Mouse (Mus musculus) cortical plate, adult 2 months (tissue): ENCODE data around the gene Ska3.

Source experiments
- CTCF ChIP-seq: fragments of 200-500 bp; IDR thresholded peaks from 2 replicates; pipeline ENCODE4 v1.5.1; 2011; ENCODE audit warnings: mild to moderate bottlenecking, control low read depth, low read length; ENCODE audit not compliant: insufficient read depth; ENCODE audit errors: extremely low read depth
- POLR2A ChIP-seq: fragments of 200-500 bp; IDR thresholded peaks from 2 replicates; pipeline ENCODE4 v1.6.1; 2011; ENCODE audit warnings: mild to moderate bottlenecking, low read length, control low read depth; ENCODE audit not compliant: insufficient read depth; ENCODE audit errors: extremely low read depth

- TF ChIP-seq CTCF, result no peak
- TF ChIP-seq POLR2A, result no peak
These were observed 9.2 kb upstream of the Ska3 start for GRCm38 (mm10) chr14:57835157-57835556.
